Comparison of ENCODE assay signal across 16 mouse cellular contexts in the genomic region with DNA sequence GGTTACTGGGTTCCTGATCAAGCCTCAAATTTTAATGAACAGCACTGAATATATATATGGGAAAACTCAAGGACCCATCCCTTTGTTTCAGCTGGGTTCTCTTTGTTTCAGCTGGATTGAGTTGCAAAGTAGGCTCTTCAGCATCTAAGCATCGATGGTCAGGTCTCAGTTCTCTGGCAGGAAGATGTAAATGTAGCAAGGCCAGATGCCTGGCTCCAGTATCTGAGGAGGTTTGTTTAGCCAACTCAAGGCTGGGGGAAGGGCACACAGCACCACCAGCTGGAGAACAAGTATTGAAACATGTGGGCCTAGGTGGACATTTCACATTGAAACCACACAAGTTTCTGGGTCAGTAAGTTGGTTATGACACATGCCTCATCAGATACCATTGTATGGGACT. TPM values are rescaled to one million over a fixed set of nuclear protein-coding genes. Genes with fewer than 3 reads are reported as not detected.
"Had no signal": no experiment of that assay in that cellular context is flagged by ENCODE, and none has a peak within 500 bp of the region (broad histone marks: within the 10 kb centered on the region; RNA-seq: fewer than 3 reads in every experiment).

No protein-coding gene starts in this region.

- H3K9ac ChIP-seq: liver, embryonic 15.5 days had no signal

- H3K4me1 ChIP-seq: liver, embryonic 15.5 days had no signal

- H3K27ac ChIP-seq: left cerebral cortex, adult 2 months; liver, embryonic 15.5 days had no signal

- DNase-seq: kidney, adult 8-10 months; kidney, postnatal 36 days; layer of hippocampus, postnatal 36 days; lung, adult 2 months; lung, postnatal 14 days; lung, postnatal 4 days; midbrain, embryonic 14.5 days; thymus, adult 18-20 months; thymus, postnatal 36 days had no signal

- H3K4me2 ChIP-seq: liver, embryonic 11.5 days; liver, embryonic 15.5 days; midbrain, embryonic 11.5 days had no signal

- H3K9me3 ChIP-seq: liver, embryonic 15.5 days had no signal

- H3K4me3 ChIP-seq: left cerebral cortex, adult 2 months; liver, embryonic 15.5 days had no signal

- H3K36me3 ChIP-seq: liver, embryonic 15.5 days had no signal

- H3K27me3 ChIP-seq: liver, embryonic 15.5 days had no signal

RNA-seq across cellular contexts. Expression of gene C330021F23Rik, which starts 15.6 kb away (rescaled TPM):
- polyA plus RNA-seq: midbrain, postnatal 0 days; spleen, adult 2 months; testis, adult 2 months had no signal
